Mouse (Mus musculus): Measurements from ENCODE around the gene Apopt1.
"Not testable (repeated sequence)": the region's sequence is repeated elsewhere in the genome, so short reads cannot be mapped to it uniquely, and the experiment has no call there.

Apopt1 gene

DNA sequence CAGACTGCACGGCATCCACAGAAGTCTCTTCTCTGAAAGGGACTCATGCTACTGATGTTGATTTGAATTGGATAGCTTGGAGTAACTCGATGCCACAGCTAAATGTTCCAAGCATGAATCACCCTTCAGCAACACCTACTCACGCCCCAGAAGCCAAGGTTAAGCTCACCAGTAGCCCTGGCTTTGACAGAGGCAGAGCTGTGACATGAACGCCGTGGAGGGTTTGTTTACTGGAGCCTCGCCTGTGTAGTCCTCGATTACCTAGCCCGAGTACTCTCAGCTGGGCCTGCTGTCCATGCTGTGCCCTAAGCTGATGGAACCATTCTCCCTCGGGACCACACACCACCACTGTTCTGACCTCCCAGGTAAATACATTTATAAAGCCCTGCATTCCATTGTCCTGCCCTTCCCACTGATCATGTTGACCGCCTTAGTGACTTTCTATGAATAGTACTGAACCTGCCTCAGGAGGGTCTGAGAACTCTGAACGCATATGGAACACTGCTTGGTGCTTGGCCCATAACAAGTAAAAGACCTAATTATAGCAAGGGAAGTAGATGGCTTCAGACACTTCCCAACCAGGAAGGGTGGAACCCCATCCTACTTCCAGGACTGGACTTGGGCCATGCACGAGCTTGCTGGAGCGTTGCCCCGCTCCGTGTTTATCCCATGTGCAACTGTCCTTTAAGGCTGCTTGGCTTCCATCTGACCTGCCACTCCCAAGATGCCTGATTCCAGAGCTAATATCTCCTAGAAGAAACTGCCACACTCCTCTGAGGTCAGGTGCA, 7.7 kb upstream of the Apopt1 start:
- DNase-seq (ENCODE audit: low read depth): no peak

DNA sequence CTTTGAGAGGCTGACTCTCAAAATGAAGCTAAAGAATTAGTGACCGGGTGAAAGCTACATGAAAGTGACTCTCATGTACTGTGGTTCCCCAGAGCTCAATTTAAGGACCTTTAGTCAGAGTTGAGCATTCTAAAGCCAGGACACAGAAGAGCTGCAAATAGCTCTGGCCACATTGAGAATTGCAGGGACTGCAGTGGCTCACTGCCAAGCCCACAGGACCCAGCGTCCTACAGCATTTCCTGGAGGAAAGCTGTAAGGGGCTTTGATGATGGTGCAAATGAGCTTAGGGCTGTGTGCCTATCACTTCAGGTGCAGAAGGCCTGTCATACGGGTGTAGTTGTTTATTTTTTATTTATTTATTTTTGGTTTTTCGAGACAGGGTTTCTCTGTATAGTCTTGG, 4.9 kb upstream of the Apopt1 start:
- DNase-seq (ENCODE audit: low read depth): no peak

DNA sequence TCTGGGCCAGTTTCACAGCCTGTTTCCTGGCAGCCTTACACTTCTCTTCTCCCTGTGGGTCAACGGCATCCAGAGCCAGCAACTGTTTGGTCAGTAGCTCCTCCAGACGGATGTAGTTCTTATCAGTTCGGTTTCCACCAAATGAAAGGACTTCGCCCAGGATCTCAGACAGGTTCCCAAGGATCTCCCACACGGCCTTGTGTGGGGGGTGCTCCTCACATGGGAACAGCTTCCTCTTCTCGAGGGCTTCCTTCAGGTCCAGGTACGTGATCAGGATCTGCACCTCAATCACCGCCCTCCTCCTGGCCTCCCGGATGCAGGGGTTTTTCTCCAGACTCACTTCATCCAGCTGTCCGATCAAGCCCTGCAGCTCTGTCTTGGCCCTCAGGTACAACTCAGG, 3.0 kb upstream of the Apopt1 start:
- DNase-seq (ENCODE audit: low read depth): no peak

DNA sequence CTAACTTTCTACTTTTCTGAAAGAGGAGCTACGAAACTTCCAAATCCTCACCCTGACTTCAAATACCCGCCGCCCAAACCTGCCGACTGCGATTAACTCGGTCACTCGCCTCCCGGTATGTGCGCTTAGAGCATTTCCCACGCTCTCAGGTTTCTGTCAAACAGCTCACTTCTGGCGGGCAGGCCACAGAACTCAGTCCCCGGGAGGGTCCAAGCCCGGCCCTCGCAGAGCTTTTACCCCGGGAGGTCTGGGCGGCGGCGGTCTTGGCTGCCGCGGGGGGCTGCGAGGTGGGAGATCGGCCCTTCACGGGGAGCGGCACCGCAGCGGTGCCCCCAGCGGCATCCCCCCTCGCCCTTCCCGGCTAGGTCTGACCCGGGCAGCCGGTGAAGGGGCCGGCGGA, 585 bp upstream of the Apopt1 start:
- peak; percentile 28 for DNase-seq (ENCODE audit: low read depth)

DNA sequence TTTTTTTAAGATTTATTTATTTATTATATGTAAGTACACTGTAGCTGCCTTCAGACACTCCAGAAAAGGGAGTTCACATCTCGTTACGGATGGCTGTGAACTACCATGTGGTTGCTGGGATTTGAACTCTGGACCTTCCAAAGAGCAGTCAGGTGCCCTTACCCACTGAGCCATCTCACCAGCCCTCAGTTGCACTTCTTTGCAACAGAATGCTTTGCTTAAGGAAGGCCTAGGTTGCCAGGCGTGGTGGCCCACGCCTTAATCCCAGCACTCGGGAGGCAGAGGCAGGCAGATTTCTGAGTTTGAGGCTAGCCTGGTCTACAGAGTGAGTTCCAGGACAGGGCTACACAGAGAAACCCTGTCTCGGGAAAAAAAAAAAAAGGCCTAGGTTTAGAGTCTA, 819 bp downstream of the Apopt1 start:
- DNase-seq (ENCODE audit: low read depth): not testable (repeated sequence)

- DNase-seq (ENCODE audit: low read depth): no peak
Measured at GRCm38 (mm10) chr12:111716505-111716904, 3.4 kb downstream of the Apopt1 start.

GRCm38 (mm10) chr12:111718656-111719055, 5.6 kb downstream of the Apopt1 start:
- DNase-seq (ENCODE audit: low read depth): no peak

DNA sequence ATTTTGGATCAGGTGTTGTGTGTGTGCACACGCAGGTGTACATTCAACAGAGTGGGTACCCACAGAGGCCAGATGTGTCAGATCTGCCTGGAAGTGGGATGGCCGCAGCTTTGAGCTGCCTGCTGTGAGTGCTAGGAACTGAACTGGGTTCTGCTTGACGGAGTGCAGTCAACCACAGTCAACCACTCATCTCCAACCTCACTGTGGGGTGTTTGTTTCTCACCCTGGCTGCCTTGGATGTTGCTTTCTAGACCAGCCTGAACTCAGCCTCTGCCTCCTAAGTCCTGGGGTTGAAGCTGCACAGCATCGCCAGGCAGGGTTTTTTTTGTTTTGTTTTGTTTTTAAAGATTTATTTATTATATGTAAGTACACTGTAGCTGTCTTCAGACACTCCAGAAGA, 7.2 kb downstream of the Apopt1 start:
- DNase-seq (ENCODE audit: low read depth): no peak

- DNase-seq (ENCODE audit: low read depth): peak; percentile 62
Measured at GRCm38 (mm10) chr12:111722654-111723053, 9.6 kb downstream of the Apopt1 start.

DNA sequence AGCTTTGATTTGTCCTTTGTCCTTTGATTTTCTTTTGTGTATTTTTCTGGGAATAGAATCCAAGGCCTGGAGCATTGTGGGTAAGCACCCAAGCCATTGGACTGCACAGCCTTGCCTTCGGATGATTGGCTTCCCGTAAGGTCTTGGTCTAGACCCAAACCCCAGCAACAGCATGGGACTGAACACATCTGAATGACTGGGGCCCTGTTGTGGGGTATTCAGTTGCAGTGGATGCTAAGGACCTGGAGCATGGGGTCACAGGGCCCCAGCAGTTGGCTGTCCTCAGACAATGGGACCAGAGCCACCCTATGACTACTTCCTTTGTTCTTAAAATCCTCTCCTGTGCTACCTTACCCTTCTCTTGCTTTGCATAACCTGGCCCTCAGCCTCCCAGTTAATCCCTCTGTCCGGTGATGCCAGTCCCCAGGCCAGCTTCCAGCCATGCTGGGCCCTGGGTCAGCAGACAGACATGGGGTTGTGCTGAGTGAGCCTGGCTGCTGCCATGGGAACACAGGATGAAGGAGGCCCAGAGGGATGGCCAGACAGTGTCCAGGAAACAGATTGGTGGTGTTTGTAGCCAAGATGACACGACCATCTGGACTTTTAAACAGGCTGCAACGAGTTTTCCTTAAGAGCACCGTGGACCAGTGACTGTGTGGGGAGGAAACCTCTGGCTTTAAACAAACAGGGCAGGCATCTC, 11.7 kb downstream of the Apopt1 start:
- no peak for DNase-seq (ENCODE audit: low read depth)

GRCm38 (mm10) chr12:111725338-111726121, 12.5 kb downstream of the Apopt1 start:
- no peak for DNase-seq (ENCODE audit: low read depth)

DNA sequence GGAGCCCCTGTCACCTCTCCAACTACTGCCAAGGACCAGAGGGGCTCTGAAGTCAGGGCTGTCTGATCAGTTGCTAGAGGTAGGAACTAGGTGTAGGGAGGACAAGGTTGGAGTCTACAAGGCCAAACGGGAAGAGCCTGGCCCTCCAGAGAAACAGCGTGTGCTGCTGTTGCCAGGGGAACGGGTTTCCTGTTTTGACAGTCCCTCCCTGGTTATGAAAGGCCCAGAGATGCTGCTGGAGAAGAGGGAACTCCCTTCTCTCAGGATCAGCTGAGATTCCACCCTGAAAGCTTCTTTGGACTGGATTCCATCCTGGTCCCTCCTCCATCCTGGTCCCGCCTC, 13.0 kb downstream of the Apopt1 start:
- DNase-seq (ENCODE audit: low read depth): no peak

- DNase-seq (ENCODE audit: low read depth): no peak
Measured at GRCm38 (mm10) chr12:111727956-111728355, 14.9 kb downstream of the Apopt1 start.

GRCm38 (mm10) chr12:111731822-111732807, 19.1 kb downstream of the Apopt1 start:
- DNase-seq (ENCODE audit: low read depth): peak; percentile 78

DNA sequence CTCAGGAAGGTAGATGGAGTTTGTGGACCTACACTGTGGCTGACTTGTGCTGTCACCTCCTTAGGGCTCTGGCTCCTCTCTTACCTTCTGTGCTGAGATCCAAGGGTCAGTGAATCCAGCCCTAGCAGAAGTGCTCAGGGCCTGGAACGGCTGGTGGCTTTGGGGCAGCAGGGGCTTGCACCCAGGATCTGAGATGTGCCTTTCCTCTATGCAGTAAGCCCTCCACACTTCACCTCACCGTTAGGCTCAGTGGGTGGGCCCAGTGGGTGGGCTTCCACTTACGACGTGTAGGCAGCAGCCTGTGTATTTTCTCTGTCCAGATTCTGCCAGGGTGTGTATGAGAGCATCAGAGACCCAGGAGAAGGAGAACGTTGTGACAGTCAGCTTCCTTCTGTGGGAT, 19.9 kb downstream of the Apopt1 start:
- DNase-seq (ENCODE audit: low read depth): no peak

DNA sequence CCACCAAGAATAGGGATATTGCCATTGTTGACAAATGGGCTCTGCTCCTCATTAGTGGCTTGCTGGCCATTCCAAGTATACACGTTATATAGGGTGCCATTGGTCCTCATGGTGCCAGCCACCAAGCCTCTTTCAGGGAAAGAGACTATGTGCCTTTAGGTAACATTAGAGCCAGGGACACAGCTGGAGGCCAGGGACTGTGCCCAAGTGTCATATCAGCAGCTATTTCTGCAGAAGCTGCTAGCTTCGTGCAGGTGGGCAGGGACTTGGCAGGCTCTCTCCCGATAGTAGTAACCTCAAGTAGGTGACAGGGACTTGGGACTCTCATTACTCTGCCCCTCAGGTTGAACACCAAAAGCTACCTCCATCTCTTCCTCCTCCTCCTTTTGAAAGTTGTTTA, 21.9 kb downstream of the Apopt1 start:
- DNase-seq (ENCODE audit: low read depth): no peak

DNA sequence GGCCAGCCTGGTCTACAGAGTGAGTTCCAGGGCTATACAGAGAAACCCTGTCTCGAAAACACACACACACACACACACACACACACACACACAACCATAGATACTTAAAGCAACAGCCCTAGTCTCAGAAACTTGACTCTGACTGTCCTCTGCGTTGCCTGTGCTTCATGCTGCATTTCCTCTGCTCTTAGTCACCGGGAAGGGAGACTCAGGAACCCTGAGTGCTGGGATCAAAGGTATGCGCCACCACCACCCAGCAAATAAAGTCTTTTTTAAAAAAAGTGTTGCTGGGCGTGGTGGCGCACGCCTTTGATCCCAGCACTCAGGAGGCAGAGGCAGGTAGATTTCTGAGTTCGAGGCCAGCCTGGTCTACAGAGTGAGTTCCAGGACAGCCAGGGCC, 23.6 kb downstream of the Apopt1 start:
- peak; percentile 71 for DNase-seq (ENCODE audit: low read depth)

DNA sequence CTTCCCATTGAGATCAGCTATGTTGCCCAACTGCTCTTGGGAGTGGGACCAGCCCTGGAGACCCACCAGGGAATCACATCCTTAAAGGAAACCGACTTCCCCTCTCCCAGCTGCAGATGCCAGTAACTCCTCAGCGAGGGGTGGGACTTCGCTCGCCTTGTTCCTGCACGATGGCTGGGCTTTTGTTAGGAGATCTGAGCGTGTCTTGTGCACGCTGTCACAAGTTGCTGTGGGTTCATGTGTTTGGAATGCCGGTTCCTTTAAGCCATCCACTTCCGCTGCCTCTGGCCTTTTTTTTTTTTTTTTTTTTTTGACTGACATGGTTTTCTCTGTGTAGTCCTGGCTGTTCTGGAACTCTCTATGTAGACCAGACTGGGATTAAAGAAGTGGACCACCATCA, 24.3 kb downstream of the Apopt1 start:
- DNase-seq (ENCODE audit: low read depth): no peak

DNA sequence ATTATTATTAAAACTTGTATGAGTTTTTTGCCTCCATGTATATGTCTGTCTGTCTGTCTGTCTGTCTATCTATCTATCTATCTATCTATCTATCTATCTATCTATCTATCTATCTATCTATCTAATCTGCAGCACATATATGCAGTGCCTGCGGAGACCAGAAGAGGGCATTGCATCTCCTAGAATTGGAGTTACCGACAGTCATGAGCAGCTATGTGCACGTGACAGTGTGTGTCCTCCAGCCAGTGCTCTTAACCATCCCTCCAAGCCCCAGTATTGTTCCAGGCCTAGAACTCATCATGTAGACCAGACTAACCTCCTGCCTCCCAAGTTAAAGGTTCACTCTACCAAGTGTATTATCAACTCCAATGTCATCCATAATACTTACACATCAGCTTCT, 25.7 kb downstream of the Apopt1 start:
- DNase-seq (ENCODE audit: low read depth): peak; percentile 65

- DNase-seq (ENCODE audit: low read depth): peak; percentile 58
Measured at GRCm38 (mm10) chr12:111741338-111741737, 28.3 kb downstream of the Apopt1 start.

- no peak for DNase-seq (ENCODE audit: low read depth)
Measured at GRCm38 (mm10) chr12:111743419-111743818, 30.4 kb downstream of the Apopt1 start.

- no peak for DNase-seq (ENCODE audit: low read depth)
Measured at GRCm38 (mm10) chr12:111743981-111744423, 30.9 kb downstream of the Apopt1 start.
